Mouse (Mus musculus) kidney, adult 11 months (tissue): Measurements from ENCODE around the gene Olfr391-ps.

Experiments used
- DNase-seq: peaks from one replicate; pipeline ENCODE4 v3.0.0; 2022

Gene Olfr391-ps

GRCm38 (mm10) chr11:73802952-73803351 lies at the start of gene Olfr391-ps:
TSS of gene Olfr391-ps (minus strand) at chr11:73803052.
- DNase-seq = no peak

DNA sequence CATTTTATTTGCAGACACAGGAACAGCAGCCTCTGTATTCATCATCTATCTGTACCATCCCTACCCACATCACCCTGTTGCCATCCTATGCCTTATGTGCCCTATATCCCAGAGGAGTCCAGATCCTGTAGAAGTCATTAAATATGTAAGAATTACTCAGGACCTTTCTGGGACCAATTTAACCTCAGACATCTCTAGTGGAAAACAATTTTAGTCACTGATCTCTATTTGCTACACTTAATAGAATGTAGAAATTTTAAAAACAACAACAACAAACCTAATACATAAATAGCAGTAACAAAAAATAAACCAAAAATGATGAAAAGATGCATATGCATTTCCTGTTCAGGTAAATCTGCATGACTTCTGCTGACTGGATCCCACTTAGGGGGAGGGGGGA lies 48.5 kb upstream of the Olfr391-ps start, which contains the start of gene Olfr393:
TSS of gene Olfr393 (minus strand) at position 101 of the 400 bp plus-strand sequence.
- DNase-seq = no peak

- DNase-seq = no peak
These were observed 14.1 kb upstream of the Olfr391-ps start, which contains the start of gene Olfr392 for GRCm38 (mm10) chr11:73816949-73817348. TSS of gene Olfr392 (minus strand) at chr11:73817049.

GRCm38 (mm10) chr11:73782664-73783063 lies 20.2 kb downstream of the Olfr391-ps start, which contains the start of gene Olfr390:
TSS of gene Olfr390 (plus strand) at chr11:73782964.
- DNase-seq = no peak

- DNase-seq = no peak
These were observed 22.2 kb downstream of the Olfr391-ps start, which contains the start of gene Olfr389 for GRCm38 (mm10) chr11:73780613-73781012. TSS of gene Olfr389 (minus strand) at chr11:73780713.

DNA sequence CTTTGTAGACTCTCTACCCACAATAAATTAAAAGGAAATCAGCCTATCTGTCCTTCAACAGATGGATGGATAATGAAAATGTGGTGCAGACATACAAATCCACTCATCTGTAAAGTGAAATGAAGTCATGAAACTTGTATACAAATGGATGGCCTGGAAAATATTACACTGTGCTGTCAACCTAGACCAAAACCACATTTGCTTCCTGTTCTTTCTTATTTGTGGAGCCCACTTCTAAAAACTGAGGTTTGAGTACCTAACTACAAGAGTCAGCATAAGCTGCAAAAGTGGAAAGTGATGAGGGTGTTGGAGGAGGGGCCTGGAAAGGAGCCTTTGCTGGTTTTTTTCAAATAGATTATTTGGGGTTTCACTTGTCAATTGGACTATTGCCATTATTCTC lies 43.7 kb downstream of the Olfr391-ps start:
- DNase-seq = no peak
